Mouse (Mus musculus) heart, postnatal 10 days (tissue): Measurements from ENCODE around the gene Tff3. TPM values are rescaled to one million over a fixed set of nuclear protein-coding genes. Genes with fewer than 3 reads are reported as not detected.
A peak's percentile ranks its signal among the peaks of the same experiment; 100 is the strongest.

ENCODE experiments used
- DNase-seq, 2 experiments: peaks; one replicate each; pipeline ENCODE4 v3.0.0; 2021
- intact Hi-C: fragments of 180-260 bp; cut with DNase I; formaldehyde crosslinking; loops from one replicate; pipeline ENCODE4 v1.15.1; 2025
- total RNA-seq, 2 experiments: library from RNA; stranded (reverse); gene quantifications; 2 replicates each; pipeline ENCODE4 v1.2.3; 2021

The Tff3 gene
- total RNA-seq, 2 experiments from 2014 or later = not detected

GRCm38 (mm10) chr17:31079078-31079840 lies 50.2 kb downstream of the Tff3 start:
- peak; percentile 31 to 36 for DNase-seq
- intact Hi-C loops = no loop called here

GRCm38 (mm10) chr17:31078581-31078980 lies 50.9 kb downstream of the Tff3 start:
- no peak for DNase-seq
- intact Hi-C loops = no loop called here

GRCm38 (mm10) chr17:31077561-31077960 lies 51.9 kb downstream of the Tff3 start:
- intact Hi-C loops = no loop called here
- DNase-seq = no peak

- DNase-seq = no peak
- intact Hi-C loops = loop anchor here (2.0 kb wide), 1 partner anchor 15 kb away; no protein-coding TSS in a partner anchor
Measured at GRCm38 (mm10) chr17:31075471-31075870, 54.0 kb downstream of the Tff3 start.

Other genes with a start within 250 kb of the Tff3 start
- gene Glp1r, start 227.8 kb downstream of the Tff3 start, total RNA-seq = under 1 TPM; 0.55 to 0.60 TPM
- gene Umodl1, start 175.0 kb downstream of the Tff3 start, total RNA-seq = not detected
- 1 to 10 TPM; 8.9 to 10.0 TPM for gene Abcg1, start 72.0 kb downstream of the Tff3 start, total RNA-seq
- not detected for gene Tff2, start 14.6 kb upstream of the Tff3 start, total RNA-seq
- gene Tff1, start 35.6 kb upstream of the Tff3 start, total RNA-seq = not detected
- not detected for gene Tmprss3, start 69.3 kb upstream of the Tff3 start, total RNA-seq
- gene Ubash3a, start 78.2 kb upstream of the Tff3 start, total RNA-seq = under 1 TPM; 0.43 to 0.62 TPM
- 1 to 10 TPM; 1.2 to 1.7 TPM for gene Rsph1, start 147.7 kb upstream of the Tff3 start, total RNA-seq
- gene Slc37a1, start 157.1 kb upstream of the Tff3 start, total RNA-seq = 10 to 100 TPM; 10.6 TPM